Mouse (Mus musculus) activated CD4-positive, CD25-positive, alpha-beta regulatory T cell, adult 4 months (primary cell): ENCODE results near the gene Sox6. TPM values are rescaled to one million over a fixed set of nuclear protein-coding genes. Genes with fewer than 3 reads are reported as not detected.

Experiments used
- ATAC-seq: one replicate; pipeline ENCODE4 v1.8.0; 2017
- polyA plus RNA-seq, 2 experiments: library from polyadenylated mRNA; unstranded; fragments of 100-300 nt; shearing (Covaris generic); gene quantifications; one replicate each; pipeline ENCODE4 v1.2.1; 2017

Gene Sox6
- polyA plus RNA-seq, 2 experiments from 2014 or later: not detected

- ATAC-seq: no peak
Observed at GRCm38 (mm10) chr7:115475176-115475575, 563.4 kb downstream of the Sox6 start.

- no peak for ATAC-seq
Observed at GRCm38 (mm10) chr7:115474115-115474514, 564.5 kb downstream of the Sox6 start.

GRCm38 (mm10) chr7:115472850-115473249 is 565.7 kb downstream of the Sox6 start:
- no peak for ATAC-seq

- ATAC-seq: no peak
Observed at GRCm38 (mm10) chr7:115471521-115471920, 567.1 kb downstream of the Sox6 start.

- no peak for ATAC-seq
Observed at GRCm38 (mm10) chr7:115466811-115467210, 571.8 kb downstream of the Sox6 start.

GRCm38 (mm10) chr7:115463367-115463766 is 575.2 kb downstream of the Sox6 start:
- no peak for ATAC-seq

- ATAC-seq: no peak
Observed at GRCm38 (mm10) chr7:115462276-115462675, 576.3 kb downstream of the Sox6 start.

- no peak for ATAC-seq
Observed at GRCm38 (mm10) chr7:115454988-115455387, 583.6 kb downstream of the Sox6 start.

- ATAC-seq: no peak
Observed at GRCm38 (mm10) chr7:115453713-115454073, 584.9 kb downstream of the Sox6 start.

GRCm38 (mm10) chr7:115453042-115453712 is 585.4 kb downstream of the Sox6 start:
- ATAC-seq: no peak

- ATAC-seq: no peak
Observed at GRCm38 (mm10) chr7:115450431-115451195, 588.0 kb downstream of the Sox6 start.

GRCm38 (mm10) chr7:115448403-115449025 is 590.1 kb downstream of the Sox6 start:
- no peak for ATAC-seq

- no peak for ATAC-seq
Observed at GRCm38 (mm10) chr7:115447091-115447490, 591.5 kb downstream of the Sox6 start.

GRCm38 (mm10) chr7:115446481-115447016 is 592.0 kb downstream of the Sox6 start:
- ATAC-seq: no peak

- no peak for ATAC-seq
Observed at GRCm38 (mm10) chr7:115426161-115426982, 612.2 kb downstream of the Sox6 start.

GRCm38 (mm10) chr7:115422828-115423227 is 615.8 kb downstream of the Sox6 start:
- ATAC-seq: no peak

GRCm38 (mm10) chr7:115420960-115421359 is 617.6 kb downstream of the Sox6 start:
- no peak for ATAC-seq

Other genes with a start within 250 kb of the Sox6 start
- gene 1110004F10Rik, start 601 bp upstream of the Sox6 start, polyA plus RNA-seq: 100 to 1,000 TPM; 200 to 234 TPM
- 1 to 10 TPM in 1 of 2 experiments, under 1 TPM in 1; 0.82 to 1.3 TPM for gene Gm4353, start 45.8 kb upstream of the Sox6 start, polyA plus RNA-seq